Mouse (Mus musculus) ES-E14 (cell line): ENCODE results near the gene Gal3st1.
"Not testable (repeated sequence)": the region's sequence is repeated elsewhere in the genome, so short reads cannot be mapped to it uniquely, and the experiment has no call there.

ENCODE experiments used
- CHD2 ChIP-seq: IDR thresholded peaks from 2 replicates; pipeline ENCODE4 v1.6.1; 2014; ENCODE audit warnings: mild to moderate bottlenecking, low read depth, low read length, inconsistent platforms
- MAFK ChIP-seq: IDR thresholded peaks from 2 replicates; pipeline ENCODE4 v1.6.1; 2014; ENCODE audit warnings: mild to moderate bottlenecking, low read depth, low read length, inconsistent platforms; ENCODE audit not compliant: insufficient read depth
- ZC3H11A ChIP-seq: IDR thresholded peaks from 2 replicates; pipeline ENCODE4 v1.6.1; 2012; ENCODE audit warnings: low read depth, mild to moderate bottlenecking, inconsistent platforms, low read length, borderline replicate concordance
- ZNF384 ChIP-seq: IDR thresholded peaks from 2 replicates; pipeline ENCODE4 v1.6.1; 2012; ENCODE audit warnings: low read depth, low read length, inconsistent platforms

DNA sequence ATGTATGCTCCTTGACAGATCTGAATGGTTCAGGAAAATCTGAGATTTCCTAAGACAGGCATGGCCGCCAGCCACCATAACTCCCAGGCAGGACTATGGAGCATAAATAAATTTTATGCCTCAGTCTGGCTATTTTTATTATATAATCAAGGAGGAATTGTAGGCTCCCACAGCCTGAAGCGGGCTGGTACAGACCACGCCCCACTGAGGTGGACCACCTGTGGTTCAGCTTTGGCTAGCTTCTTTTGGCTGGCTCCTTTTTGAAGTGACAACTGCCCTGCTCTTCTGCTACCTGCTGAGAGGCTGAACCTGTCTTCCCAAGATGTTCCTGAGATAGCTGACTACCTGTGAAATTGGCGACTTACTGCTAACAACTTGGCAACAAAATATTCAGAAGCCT lies 28.1 kb upstream of the Gal3st1 start:
- not testable (repeated sequence) for TF ChIP-seq ZC3H11A, CHD2, MAFK, ZNF384
